ENCODE assay signal across 38 mouse cellular contexts in genomic region chr15:98155272-98155671, GRCm38 (mm10). TPM values are rescaled to one million over a fixed set of nuclear protein-coding genes. Genes with fewer than 3 reads are reported as not detected.
"Had no signal": no experiment of that assay in that cellular context is flagged by ENCODE, and none has a peak within 500 bp of the region (broad histone marks: within the 10 kb centered on the region; RNA-seq: fewer than 3 reads in every experiment).

No protein-coding gene starts in this region.

- H3K27ac ChIP-seq: heart, embryonic 10.5 days; hindbrain, embryonic 10.5 days; hindbrain, embryonic 12.5 days; hindbrain, embryonic 14.5 days; layer of hippocampus, adult 2 months; left cerebral cortex, adult 2 months; limb, embryonic 10.5 days; limb, embryonic 12.5 days; liver, embryonic 13.5 days; liver, embryonic 15.5 days had no signal

- H3K36me3 ChIP-seq: heart, embryonic 10.5 days; heart, embryonic 12.5 days; hindbrain, embryonic 10.5 days; hindbrain, embryonic 12.5 days; limb, embryonic 10.5 days; limb, embryonic 12.5 days; liver, embryonic 13.5 days; liver, embryonic 15.5 days had no signal

- H3K4me1 ChIP-seq: heart, embryonic 10.5 days; heart, embryonic 12.5 days; hindbrain, embryonic 12.5 days; limb, embryonic 10.5 days; limb, embryonic 12.5 days; liver, embryonic 13.5 days; liver, embryonic 15.5 days had no signal

- H3K4me3 ChIP-seq: heart, embryonic 10.5 days; heart, embryonic 12.5 days; hindbrain, embryonic 10.5 days; hindbrain, embryonic 12.5 days; layer of hippocampus, adult 2 months; left cerebral cortex, adult 2 months; limb, embryonic 10.5 days; limb, embryonic 12.5 days; liver, embryonic 13.5 days; liver, embryonic 15.5 days had no signal

- DNase-seq: gastrocnemius, postnatal 14 days; gastrocnemius, postnatal 36 days; heart, adult 18-20 months; heart, postnatal 10 days; kidney, adult 18-20 months; kidney, postnatal 10 days; kidney, postnatal 25 days; kidney, postnatal 4 days; liver; liver, embryonic 13.5 days; liver, postnatal 0 days had no signal

- H3K9ac ChIP-seq: heart, embryonic 12.5 days; hindbrain, embryonic 12.5 days; hindbrain, embryonic 14.5 days; limb, embryonic 12.5 days; liver, embryonic 13.5 days; liver, embryonic 15.5 days; liver, postnatal 0 days had no signal

- H3K9me3 ChIP-seq: heart, embryonic 10.5 days; heart, embryonic 12.5 days; hindbrain, embryonic 10.5 days; hindbrain, embryonic 12.5 days; limb, embryonic 10.5 days; limb, embryonic 12.5 days; liver, embryonic 13.5 days; liver, embryonic 15.5 days had no signal

- ATAC-seq: hindbrain, embryonic 16.5 days; intestine, postnatal 0 days; liver, postnatal 0 days had no signal

RNA-seq across cellular contexts. Expression of gene Ccdc184, which starts 11.7 kb away (rescaled TPM):
- total RNA-seq: gastrocnemius, adult 18-20 months; gastrocnemius, adult 8-10 months; gastrocnemius, postnatal 14 days; gastrocnemius, postnatal 36 days had no signal
- polyA plus RNA-seq: liver, embryonic 11.5 days; liver, postnatal 0 days had no signal

RNA-seq across cellular contexts. Expression of gene Olfr288, which starts 40.1 kb away (rescaled TPM):
- total RNA-seq: gastrocnemius, adult 18-20 months; gastrocnemius, adult 8-10 months; gastrocnemius, postnatal 14 days; gastrocnemius, postnatal 36 days; heart, adult 18-20 months; heart, adult 8-10 months; heart, postnatal 10 days; heart, postnatal 25 days; layer of hippocampus, adult 2 months; layer of hippocampus, postnatal 10 days; layer of hippocampus, postnatal 25 days; left cerebral cortex, adult 2 months; left cerebral cortex, postnatal 14 days had no signal
- polyA plus RNA-seq: gonadal fat pad, adult 2 months; heart, embryonic 10.5 days; heart, embryonic 12.5 days; heart, embryonic 14.5 days; heart, embryonic 16.5 days; hindbrain, embryonic 10.5 days; hindbrain, embryonic 12.5 days; hindbrain, embryonic 14.5 days; hindbrain, embryonic 16.5 days; intestine, embryonic 14.5 days; intestine, postnatal 0 days; kidney, embryonic 14.5 days; kidney, embryonic 16.5 days; limb, embryonic 10.5 days; limb, embryonic 12.5 days; limb, embryonic 14.5 days; liver, embryonic 11.5 days; liver, embryonic 13.5 days; liver, embryonic 15.5 days; liver, postnatal 0 days had no signal
